Mouse (Mus musculus) ES-E14 (cell line): Measurements from ENCODE around the gene Pex14. TPM values are rescaled to one million over a fixed set of nuclear protein-coding genes. Genes with fewer than 3 reads are reported as not detected.

Source experiments
- DNase-seq: peaks from one replicate; pipeline ENCODE4 v3.0.0-alpha.2; 2013; ENCODE audit warnings: low read depth, low spot score
- H3K27ac ChIP-seq: 2 replicates; pipeline ENCODE4 v1.5.1; 2012; ENCODE audit warnings: low read depth, mild to moderate bottlenecking, low read length, moderate library complexity, mixed read lengths; ENCODE audit not compliant: poor library complexity, insufficient read depth, severe bottlenecking
- H3K36me3 ChIP-seq: 2 replicates; pipeline ENCODE4 v1.6.1; 2012; ENCODE audit warnings: mild to moderate bottlenecking, low read length, moderate library complexity, mixed read lengths; ENCODE audit not compliant: control insufficient read depth, poor library complexity, insufficient read depth, severe bottlenecking
- H3K4me1 ChIP-seq, 2 experiments: fragments of 150-350 bp in 1 of 2; sonication (generic) in 1 of 2; 2 replicates each; pipeline ENCODE4 v1.6.1; 2012; ENCODE audit warnings: low read length in 2 of 2, mild to moderate bottlenecking in 1 of 2, mixed read lengths in 1 of 2; ENCODE audit not compliant: control insufficient read depth in 2 of 2, insufficient read depth in 2 of 2, poor library complexity in 1 of 2
- H3K4me3 ChIP-seq, 2 experiments: fragments of 150-350 bp in 1 of 2; sonication (generic) in 1 of 2; 2 replicates each; pipeline ENCODE4 v1.5.1; 2012; ENCODE audit warnings: low read length in 2 of 2, low read depth in 1 of 2, mild to moderate bottlenecking in 1 of 2, mixed read lengths in 1 of 2; ENCODE audit not compliant: insufficient read depth in 1 of 2, poor library complexity in 1 of 2, severe bottlenecking in 1 of 2
- H3K9ac ChIP-seq: 2 replicates; pipeline ENCODE4 v1.6.1; 2012; ENCODE audit warnings: low read depth, mild to moderate bottlenecking, low read length, mixed read lengths; ENCODE audit not compliant: poor library complexity, insufficient read depth, severe bottlenecking
- H3K9me3 ChIP-seq: fragments of 150-350 bp; sonication (generic); 2 replicates; pipeline ENCODE4 v1.6.1; 2012; ENCODE audit warnings: low read depth, mild to moderate bottlenecking, low read length; ENCODE audit not compliant: control insufficient read depth, insufficient read depth
- CHD2 ChIP-seq: IDR thresholded peaks from 2 replicates; pipeline ENCODE4 v1.6.1; 2014; ENCODE audit warnings: mild to moderate bottlenecking, low read depth, low read length, inconsistent platforms
- HCFC1 ChIP-seq: IDR thresholded peaks from 2 replicates; pipeline ENCODE4 v1.6.1; 2012; ENCODE audit warnings: low read length, inconsistent platforms, borderline replicate concordance; ENCODE audit not compliant: insufficient read depth
- MAFK ChIP-seq: IDR thresholded peaks from 2 replicates; pipeline ENCODE4 v1.6.1; 2014; ENCODE audit warnings: mild to moderate bottlenecking, low read depth, low read length, inconsistent platforms; ENCODE audit not compliant: insufficient read depth
- ZC3H11A ChIP-seq: IDR thresholded peaks from 2 replicates; pipeline ENCODE4 v1.6.1; 2012; ENCODE audit warnings: low read depth, mild to moderate bottlenecking, inconsistent platforms, low read length, borderline replicate concordance
- ZNF384 ChIP-seq: IDR thresholded peaks from 2 replicates; pipeline ENCODE4 v1.6.1; 2012; ENCODE audit warnings: low read depth, low read length, inconsistent platforms
- in situ Hi-C, 2 experiments: fragments of 600-800 bp; cut with MboI; formaldehyde crosslinking; loops; one replicate each; pipeline ENCODE4 v1.15.1; 2025; ENCODE audit warnings: low sequenced_read_pairs in 2 of 2, inconsistent platforms in 1 of 2; ENCODE audit not compliant: unreplicated experiment in 2 of 2
- total RNA-seq: library from RNA; depleted of rRNA; stranded (reverse); fragments of 300-350 nt; gene quantifications from 2 replicates; pipeline ENCODE4 v1.2.3, GENCODE M21; 2012

Gene Pex14
- total RNA-seq, 1 experiment = 80.3 TPM

DNA sequence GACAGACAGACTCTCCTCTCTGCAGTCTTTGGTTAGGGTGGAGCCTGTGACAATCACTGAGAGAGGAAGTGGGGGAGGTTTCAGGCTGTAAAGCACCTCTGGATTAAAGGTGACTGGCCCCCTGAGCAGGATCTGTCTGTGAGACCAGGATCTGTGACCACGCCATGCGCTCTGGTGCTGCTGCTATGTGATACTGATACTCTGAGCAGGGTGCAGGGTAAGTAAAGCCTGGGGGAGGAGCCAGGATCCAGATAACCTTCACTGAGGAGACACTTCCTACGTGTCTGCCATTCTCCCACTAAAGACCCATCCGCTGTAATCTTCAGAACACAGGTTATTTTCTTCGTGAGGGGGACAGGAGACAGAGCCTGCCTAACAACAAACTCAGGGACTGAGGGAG lies 53.8 kb downstream of the Pex14 start:
- Histone ChIP-seq H3K4me3 (no peak overlapping the region), H3K27ac (no peak overlapping the region), H3K36me3 (peaks cover 7% of the 10 kb centered on the region; the same call in 1 of the 2 replicates), H3K4me1 (peaks cover 11 to 26% of the 10 kb centered on the region in 2 experiments), H3K9me3 (no peaks in the 10 kb centered on the region), H3K9ac (no peak overlapping the region)
- TF ChIP-seq CHD2 = no peak
- in situ Hi-C loops = no loop called here
- no peak for DNase-seq

DNA sequence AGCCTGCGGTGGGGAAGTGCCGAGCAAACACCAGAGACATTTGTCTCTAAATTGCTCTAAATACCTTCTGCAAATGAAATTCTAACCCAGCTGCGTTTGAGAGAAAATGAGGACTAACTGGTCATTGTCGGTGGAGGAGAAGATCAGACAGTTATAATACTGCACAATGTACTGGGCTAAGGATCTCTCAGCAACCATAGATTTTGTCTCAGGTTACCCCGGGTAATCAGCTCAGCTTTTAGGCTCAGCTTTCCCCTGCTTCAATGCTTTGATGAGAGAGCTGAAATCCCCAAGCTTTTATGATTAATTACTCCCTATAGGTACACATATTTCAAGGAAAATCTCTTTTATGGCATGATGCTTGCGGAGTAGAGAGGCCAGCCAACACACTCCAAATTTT lies 59.4 kb downstream of the Pex14 start:
- Histone ChIP-seq H3K4me1 (peaks cover 0 to 4% of the 10 kb centered on the region in 2 experiments; a peak in 1 of 4 replicates), H3K9me3 (no peaks in the 10 kb centered on the region), H3K9ac (no peak overlapping the region), H3K36me3 (peaks cover 14% of the 10 kb centered on the region; the same call in 1 of the 2 replicates), H3K4me3 (no peak overlapping the region), H3K27ac (no peak overlapping the region)
- in situ Hi-C loops = no loop called here
- DNase-seq = no peak
- TF ChIP-seq ZC3H11A (no peak), HCFC1 (no peak), ZNF384 (no peak), CHD2 (no peak), MAFK (no peak)

DNA sequence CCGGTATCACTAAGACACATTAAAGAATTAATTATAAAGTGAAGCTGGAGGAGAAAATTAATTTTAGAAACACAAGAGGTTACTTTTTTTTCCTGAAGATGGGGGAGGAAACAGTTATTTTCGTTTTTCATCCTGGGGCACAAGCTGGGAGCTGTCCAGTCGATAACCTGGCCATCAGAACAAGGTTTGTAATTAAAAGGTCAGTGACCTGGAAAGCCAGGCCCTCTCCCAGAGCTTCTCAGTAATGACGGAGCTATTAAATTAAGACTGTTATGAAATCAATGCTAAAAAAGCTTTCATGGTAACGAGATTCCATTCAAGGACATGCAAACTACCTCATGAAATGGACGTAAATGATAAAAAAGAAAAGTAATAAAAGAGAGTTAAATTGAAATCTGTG lies 62.0 kb downstream of the Pex14 start:
- no peak overlapping the region for H3K27ac ChIP-seq
- TF ChIP-seq ZNF384 = no peak
- TF ChIP-seq CHD2 = no peak
- no peak for TF ChIP-seq ZC3H11A
- peaks cover 0 to 4% of the 10 kb centered on the region in 2 experiments; a peak in 1 of 4 replicates for H3K4me1 ChIP-seq
- H3K36me3 ChIP-seq = peaks cover 14% of the 10 kb centered on the region; the same call in 1 of the 2 replicates
- H3K9me3 ChIP-seq = no peaks in the 10 kb centered on the region
- H3K9ac ChIP-seq = no peak overlapping the region
- H3K4me3 ChIP-seq = no peak overlapping the region
- DNase-seq = no peak
- in situ Hi-C loops = no loop called here

DNA sequence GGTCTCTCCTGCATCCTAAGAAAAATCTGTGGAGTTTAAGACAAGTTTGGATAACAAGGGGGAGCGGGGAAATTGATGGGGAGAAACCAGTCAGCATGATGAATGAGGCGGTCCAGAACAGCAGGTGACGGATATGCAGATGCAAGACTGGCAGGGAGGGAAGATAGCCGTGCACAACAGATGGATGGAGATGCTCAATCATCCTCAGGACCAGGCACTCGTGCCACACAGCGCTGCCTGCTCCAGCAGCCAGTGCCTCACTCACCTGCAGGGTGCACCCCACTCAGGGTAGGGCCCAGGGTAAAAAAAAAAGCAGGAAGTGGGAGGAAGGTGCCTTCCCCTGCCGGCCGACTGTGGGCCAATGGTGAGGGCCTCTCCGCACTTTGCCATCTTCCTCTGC lies 63.1 kb downstream of the Pex14 start:
- no peak for DNase-seq
- Histone ChIP-seq H3K9me3 (no peaks in the 10 kb centered on the region), H3K4me3 (no peak overlapping the region), H3K9ac (no peak overlapping the region), H3K27ac (no peak overlapping the region), H3K4me1 (peaks cover 0 to 4% of the 10 kb centered on the region in 2 experiments; a peak in 1 of 4 replicates), H3K36me3 (peaks cover 12% of the 10 kb centered on the region; the same call in 1 of the 2 replicates)
- TF ChIP-seq ZNF384 (no peak), CHD2 (no peak), HCFC1 (no peak), MAFK (no peak)
- in situ Hi-C loops = no loop called here

DNA sequence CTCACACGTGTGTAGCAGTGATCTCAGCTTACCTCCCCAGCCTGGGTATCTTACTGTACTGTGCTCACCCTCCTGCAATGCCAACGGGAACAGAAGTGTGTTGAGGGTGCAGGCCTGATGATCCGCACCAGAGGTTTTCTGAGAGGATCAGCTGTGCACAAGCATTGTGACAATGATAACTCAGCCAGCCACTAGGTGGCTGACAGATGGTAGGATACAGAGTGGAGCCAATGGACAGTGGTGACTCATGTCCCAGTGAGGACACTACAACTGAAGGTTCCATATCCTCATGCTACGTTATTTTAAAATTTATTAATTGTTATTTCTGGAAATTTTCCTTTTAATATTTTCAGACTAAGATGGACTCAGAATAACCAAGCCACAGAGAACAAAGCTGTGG lies 68.2 kb downstream of the Pex14 start:
- no peaks in the 10 kb centered on the region for H3K9me3 ChIP-seq
- TF ChIP-seq ZC3H11A = no peak
- no peak for TF ChIP-seq ZNF384
- no peak for TF ChIP-seq MAFK
- TF ChIP-seq CHD2 = no peak
- TF ChIP-seq HCFC1 = no peak
- no peak overlapping the region for H3K27ac ChIP-seq
- no peak overlapping the region for H3K4me3 ChIP-seq
- H3K36me3 ChIP-seq = peaks cover 2% of the 10 kb centered on the region; the same call in 1 of the 2 replicates
- H3K4me1 ChIP-seq = no peaks in the 10 kb centered on the region
- no peak overlapping the region for H3K9ac ChIP-seq
- no peak for DNase-seq
- in situ Hi-C loops = no loop called here
